Mouse (Mus musculus): ENCODE results near the gene Khnyn.

DNA sequence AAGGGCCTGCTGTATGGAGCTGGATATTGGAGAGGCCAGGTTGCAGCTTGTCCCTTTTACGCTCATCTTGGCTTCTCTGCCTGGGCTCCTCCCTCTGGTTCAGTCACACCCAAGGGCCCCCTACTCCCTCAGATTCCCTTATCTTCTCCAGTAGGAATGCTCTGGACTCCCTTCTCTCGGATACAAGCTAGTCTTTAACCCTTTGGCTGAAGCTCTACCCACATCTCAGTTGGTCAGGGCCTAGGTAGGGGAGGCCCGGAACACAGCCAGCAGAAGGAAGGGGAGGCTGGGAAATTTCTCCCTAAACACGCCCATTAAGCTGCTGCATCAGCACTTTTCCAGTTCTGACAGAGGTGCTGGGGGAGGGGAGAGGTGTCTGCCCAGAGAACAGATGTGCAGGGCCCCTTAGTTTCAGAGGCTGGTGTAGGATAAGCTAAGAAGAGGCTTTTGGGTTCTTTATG is 29.6 kb upstream of the Khnyn start:
- no peak for TF ChIP-seq CTCF (IDR thresholded peaks at IDR 0.05; ENCODE audit: insufficient read depth, low read length)
- no peak for TF ChIP-seq POLR2A (IDR thresholded peaks at IDR 0.05; ENCODE audit: borderline replicate concordance, extremely low read depth, low read depth, low read length)

All from lung, adult 2 months (tissue).